Mouse (Mus musculus): ENCODE results near the gene Sult1b1. TPM values are rescaled to one million over a fixed set of nuclear protein-coding genes. Genes with fewer than 3 reads are reported as not detected.
"Not testable (repeated sequence)": the region's sequence is repeated elsewhere in the genome, so short reads cannot be mapped to it uniquely, and the experiment has no call there.

The Sult1b1 gene
- polyA plus RNA-seq, 1 experiment, result not detected

GRCm38 (mm10) chr5:87550935-87551334 is 12.9 kb upstream of the Sult1b1 start:
- WGBS, result 47% methylated on average over 1 of the region's 1 CpGs
- no peak overlapping the region for H3K27ac ChIP-seq (ENCODE audit: insufficient read depth, low read depth, low read length)
- TF ChIP-seq CTCF (IDR thresholded peaks at IDR 0.05; ENCODE audit: insufficient read depth, low read depth, low read length), result no peak
- TF ChIP-seq POLR2A (IDR thresholded peaks at IDR 0.05; ENCODE audit: insufficient read depth, low read depth, low read length), result no peak
- H3K4me1 ChIP-seq (ENCODE audit: control insufficient read depth, insufficient read depth, low read length), result no peaks in the 10 kb centered on the region
- no peak overlapping the region for H3K4me3 ChIP-seq (ENCODE audit: insufficient read depth, low read depth, low read length)

GRCm38 (mm10) chr5:87535994-87536644 is 1.9 kb downstream of the Sult1b1 start:
- WGBS, result 43% methylated on average over 4 of the region's 4 CpGs

GRCm38 (mm10) chr5:87532288-87532687 is 5.7 kb downstream of the Sult1b1 start:
- WGBS, result 83% methylated on average over 2 of the region's 2 CpGs
- H3K27ac ChIP-seq (ENCODE audit: insufficient read depth, low read depth, low read length), result no peak overlapping the region
- TF ChIP-seq CTCF (IDR thresholded peaks at IDR 0.05; ENCODE audit: insufficient read depth, low read depth, low read length), result no peak
- no peak for TF ChIP-seq POLR2A (IDR thresholded peaks at IDR 0.05; ENCODE audit: insufficient read depth, low read depth, low read length)
- H3K4me1 ChIP-seq (ENCODE audit: control insufficient read depth, insufficient read depth, low read length), result no peaks in the 10 kb centered on the region
- H3K4me3 ChIP-seq (ENCODE audit: insufficient read depth, low read depth, low read length), result no peak overlapping the region

More at GRCm38 (mm10) chr5:87535994-87536644, 1.9 kb downstream of the Sult1b1 start:
- Histone ChIP-seq H3K27ac (ENCODE audit: insufficient read depth, low read depth, low read length) (no peak overlapping the region), H3K4me1 (ENCODE audit: control insufficient read depth, insufficient read depth, low read length) (no peaks in the 10 kb centered on the region), H3K4me3 (ENCODE audit: insufficient read depth, low read depth, low read length) (no peak overlapping the region)
- no peak for TF ChIP-seq CTCF (IDR thresholded peaks at IDR 0.05; ENCODE audit: insufficient read depth, low read depth, low read length)
- no peak for TF ChIP-seq POLR2A (IDR thresholded peaks at IDR 0.05; ENCODE audit: insufficient read depth, low read depth, low read length)

GRCm38 (mm10) chr5:87523561-87523960 is 14.4 kb downstream of the Sult1b1 start:
- 97% methylated on average over 2 of the region's 2 CpGs for WGBS
- H3K4me1 ChIP-seq (ENCODE audit: control insufficient read depth, insufficient read depth, low read length); H3K27ac ChIP-seq (ENCODE audit: insufficient read depth, low read depth, low read length); H3K4me3 ChIP-seq (ENCODE audit: insufficient read depth, low read depth, low read length): not testable (repeated sequence)

GRCm38 (mm10) chr5:87505776-87506458 is 32.1 kb downstream of the Sult1b1 start:
- no peak overlapping the region for H3K4me3 ChIP-seq (ENCODE audit: insufficient read depth, low read depth, low read length)
- no peaks in the 10 kb centered on the region for H3K4me1 ChIP-seq (ENCODE audit: control insufficient read depth, insufficient read depth, low read length)
- TF ChIP-seq CTCF (IDR thresholded peaks at IDR 0.05; ENCODE audit: insufficient read depth, low read depth, low read length) (no peak), POLR2A (IDR thresholded peaks at IDR 0.05; ENCODE audit: insufficient read depth, low read depth, low read length) (no peak)
- 28% methylated on average over 4 of the region's 4 CpGs for WGBS
- H3K27ac ChIP-seq (ENCODE audit: insufficient read depth, low read depth, low read length), result no peak overlapping the region

- WGBS, result 36% methylated on average over 1 of the region's 1 CpGs
- Histone ChIP-seq H3K4me3 (ENCODE audit: insufficient read depth, low read depth, low read length) (no peak overlapping the region), H3K4me1 (ENCODE audit: control insufficient read depth, insufficient read depth, low read length) (no peaks in the 10 kb centered on the region), H3K27ac (ENCODE audit: insufficient read depth, low read depth, low read length) (no peak overlapping the region)
- TF ChIP-seq CTCF (IDR thresholded peaks at IDR 0.05; ENCODE audit: insufficient read depth, low read depth, low read length) (no peak), POLR2A (IDR thresholded peaks at IDR 0.05; ENCODE audit: insufficient read depth, low read depth, low read length) (no peak)
Observed at GRCm38 (mm10) chr5:87502687-87503086, 35.3 kb downstream of the Sult1b1 start.

- Histone ChIP-seq H3K4me1 (ENCODE audit: control insufficient read depth, insufficient read depth, low read length) (no peaks in the 10 kb centered on the region), H3K4me3 (ENCODE audit: insufficient read depth, low read depth, low read length) (no peak overlapping the region), H3K27ac (ENCODE audit: insufficient read depth, low read depth, low read length) (no peak overlapping the region)
- TF ChIP-seq POLR2A (IDR thresholded peaks at IDR 0.05; ENCODE audit: insufficient read depth, low read depth, low read length), result no peak
- no peak for TF ChIP-seq CTCF (IDR thresholded peaks at IDR 0.05; ENCODE audit: insufficient read depth, low read depth, low read length)
Observed at GRCm38 (mm10) chr5:87499341-87499740, 38.7 kb downstream of the Sult1b1 start.

GRCm38 (mm10) chr5:87498936-87499335 is 39.1 kb downstream of the Sult1b1 start:
- no peaks in the 10 kb centered on the region for H3K4me1 ChIP-seq (ENCODE audit: control insufficient read depth, insufficient read depth, low read length)
- TF ChIP-seq POLR2A (IDR thresholded peaks at IDR 0.05; ENCODE audit: insufficient read depth, low read depth, low read length), result no peak
- no peak for TF ChIP-seq CTCF (IDR thresholded peaks at IDR 0.05; ENCODE audit: insufficient read depth, low read depth, low read length)
- no peak overlapping the region for H3K4me3 ChIP-seq (ENCODE audit: insufficient read depth, low read depth, low read length)
- H3K27ac ChIP-seq (ENCODE audit: insufficient read depth, low read depth, low read length), result no peak overlapping the region

GRCm38 (mm10) chr5:87490771-87491170 is 47.2 kb downstream of the Sult1b1 start, which contains the start of gene Ugt2a1:
Gene Ugt2a1 (minus strand): TSS chr5:87490871.
- 89% methylated on average over 1 of the region's 1 CpGs for WGBS
- no peak for TF ChIP-seq CTCF (IDR thresholded peaks at IDR 0.05; ENCODE audit: insufficient read depth, low read depth, low read length)
- TF ChIP-seq POLR2A (IDR thresholded peaks at IDR 0.05; ENCODE audit: insufficient read depth, low read depth, low read length), result no peak
- Histone ChIP-seq H3K4me3 (ENCODE audit: insufficient read depth, low read depth, low read length) (no peak within 1 kb of the TSS), H3K4me1 (ENCODE audit: control insufficient read depth, insufficient read depth, low read length) (no peaks in the 10 kb centered on the region), H3K27ac (ENCODE audit: insufficient read depth, low read depth, low read length) (no peak within 1 kb of the TSS)

GRCm38 (mm10) chr5:87486706-87487105 is 51.3 kb downstream of the Sult1b1 start, which contains the start of gene Gm43638:
Gene Gm43638 (minus strand): TSS chr5:87486806.
- H3K27ac ChIP-seq (ENCODE audit: insufficient read depth, low read depth, low read length); H3K4me1 ChIP-seq (ENCODE audit: control insufficient read depth, insufficient read depth, low read length); H3K4me3 ChIP-seq (ENCODE audit: insufficient read depth, low read depth, low read length): not testable (repeated sequence)
- 89% methylated on average over 1 of the region's 1 CpGs for WGBS
